Mouse (Mus musculus): ENCODE results near the gene Tmeff2.

- no peak for TF ChIP-seq CTCF (conservative IDR thresholded peaks at IDR 0.05; ENCODE audit: low read length)
- TF ChIP-seq NANOG (IDR thresholded peaks at IDR 0.05; ENCODE audit: borderline replicate concordance, low read length), result no peak
- no peak for TF ChIP-seq POU5F1 (IDR thresholded peaks at IDR 0.05; ENCODE audit: borderline replicate concordance, low read length)
Observed at GRCm38 (mm10) chr1:50990661-50991060, 90.2 kb downstream of the Tmeff2 start.
